Mouse (Mus musculus) bone marrow, adult 2 months (tissue): ENCODE measurements at regions not wholly inside any gene's neighbourhood (a gene's known extent, or its start where the extent isn't known, plus 50 kb on each side); places are given as distances from the start of the nearest gene placed in this dataset.

Experiments
- CTCF ChIP-seq: fragments of 200-500 bp; IDR thresholded peaks from 2 replicates; pipeline ENCODE4 v1.5.1; 2011; ENCODE audit warnings: low read length, control low read depth; ENCODE audit not compliant: control insufficient read depth, insufficient read depth
- POLR2A ChIP-seq: fragments of 200-500 bp; IDR thresholded peaks from 2 replicates; pipeline ENCODE4 v1.6.1; 2011; ENCODE audit warnings: low read depth, mild to moderate bottlenecking, control low read depth, low read length, borderline replicate concordance; ENCODE audit not compliant: control insufficient read depth

- TF ChIP-seq CTCF (no peak), POLR2A (no peak)
These were observed 64.7 kb upstream of the Adgrl2 start for GRCm38 (mm10) chr3:149055077-149055476.
